Mouse (Mus musculus): ENCODE measurements around the gene Kcnc4.
A peak's percentile ranks its signal among the peaks of the same experiment; 100 is the strongest.

Gene Kcnc4

GRCm38 (mm10) chr3:107459196-107459772 is at the start of gene Kcnc4:
Gene Kcnc4, minus strand, starts transcription at chr3:107459552.
- DNase-seq = peak; percentile 66 to 70

DNA sequence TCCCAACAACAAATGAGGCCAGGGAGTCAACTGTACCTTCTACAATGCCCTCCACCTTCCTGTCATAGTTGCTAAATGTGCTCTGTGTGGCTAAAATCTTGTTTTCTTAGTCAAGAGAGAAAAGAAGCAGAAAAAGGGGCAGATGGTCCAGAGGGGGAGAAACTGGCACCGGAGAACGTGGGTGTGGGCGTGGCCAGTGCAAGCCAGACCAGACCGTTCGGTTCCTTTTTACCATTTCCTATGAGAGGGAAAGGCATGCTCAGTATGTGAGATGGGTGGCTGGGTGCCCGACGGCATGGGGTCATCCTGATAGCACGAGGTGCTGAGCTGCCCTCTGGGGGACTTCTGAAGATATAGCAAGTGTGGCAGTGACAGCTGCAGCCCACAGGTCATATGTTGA is 49.3 kb upstream of the Kcnc4 start:
- DNase-seq = peak; percentile 51 to 68

- no peak for DNase-seq
Measured at GRCm38 (mm10) chr3:107507966-107508365, 48.6 kb upstream of the Kcnc4 start.

- no peak for DNase-seq
Measured at GRCm38 (mm10) chr3:107506531-107506930, 47.2 kb upstream of the Kcnc4 start.

- peak in 1 of 2 experiments; percentile 42 for DNase-seq
Measured at GRCm38 (mm10) chr3:107505464-107506367, 46.4 kb upstream of the Kcnc4 start.

DNA sequence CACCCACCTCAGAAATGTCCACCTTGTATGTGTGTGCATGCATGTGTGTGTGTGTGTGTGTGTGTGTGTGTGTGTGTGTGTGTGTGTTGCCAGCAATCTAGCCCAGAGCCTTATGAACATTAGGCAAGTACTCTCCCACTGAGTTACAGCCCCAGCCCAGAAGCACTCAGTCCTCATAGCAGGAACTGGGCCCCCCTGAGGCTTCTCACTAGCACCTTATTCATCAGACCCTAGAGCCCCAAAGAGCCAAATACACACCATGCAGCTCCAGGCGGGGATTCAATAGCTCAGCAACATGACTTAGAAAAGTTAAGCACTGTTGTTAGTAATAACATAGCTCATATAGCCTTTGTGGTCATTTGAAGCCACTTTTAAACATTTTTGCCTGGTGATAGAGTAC is 45.2 kb upstream of the Kcnc4 start:
- no peak for DNase-seq

- peak in 1 of 2 experiments; percentile 53 for DNase-seq
Measured at GRCm38 (mm10) chr3:107503716-107504115, 44.4 kb upstream of the Kcnc4 start.

GRCm38 (mm10) chr3:107501702-107502151 is 42.4 kb upstream of the Kcnc4 start:
- DNase-seq = peak; percentile 84 to 86

DNA sequence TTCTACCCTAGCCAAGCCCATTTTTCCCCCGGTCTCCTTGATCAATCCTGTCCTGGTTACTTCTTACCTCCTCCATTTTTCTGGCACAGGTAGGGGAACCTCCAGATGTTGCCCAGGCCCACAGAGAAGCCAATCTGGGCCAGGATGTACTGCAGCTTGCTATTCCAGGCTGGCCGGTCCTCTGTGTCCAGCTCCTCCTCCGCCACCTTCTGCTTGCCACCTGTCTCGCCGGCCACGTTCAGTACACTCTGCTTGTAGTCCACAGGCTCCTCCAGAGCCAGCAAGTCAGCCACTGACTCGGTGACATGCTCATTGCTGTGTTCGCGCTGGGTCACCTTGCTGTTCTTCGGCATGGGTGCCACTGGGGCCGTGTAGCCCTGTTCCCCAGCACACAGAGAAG is 40.9 kb upstream of the Kcnc4 start:
- DNase-seq = peak; percentile 84

- DNase-seq = peak; percentile 48 to 59
Measured at GRCm38 (mm10) chr3:107496086-107496850, 36.9 kb upstream of the Kcnc4 start.

DNA sequence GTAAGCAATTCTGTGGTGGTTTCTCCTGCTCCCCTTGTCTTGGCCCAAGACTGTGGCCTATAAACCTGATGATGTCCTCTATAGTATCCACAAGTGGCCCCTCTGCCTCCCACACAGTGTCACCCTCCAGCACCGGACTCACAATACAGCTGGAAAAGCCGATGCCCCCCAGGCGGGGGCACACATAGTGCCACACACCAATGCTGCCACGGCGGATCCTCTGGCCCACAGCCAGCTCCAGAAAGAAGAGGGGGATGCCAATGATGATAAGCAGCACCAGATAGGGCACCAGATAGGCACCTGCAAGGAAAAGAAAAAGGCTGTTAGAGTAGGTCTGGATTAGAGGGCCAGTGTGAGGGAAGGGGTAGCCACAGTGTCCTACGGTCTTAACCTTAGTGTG is 36.2 kb upstream of the Kcnc4 start:
- no peak for DNase-seq

GRCm38 (mm10) chr3:107491459-107491858 is 32.1 kb upstream of the Kcnc4 start:
- peak; percentile 82 to 86 for DNase-seq

DNA sequence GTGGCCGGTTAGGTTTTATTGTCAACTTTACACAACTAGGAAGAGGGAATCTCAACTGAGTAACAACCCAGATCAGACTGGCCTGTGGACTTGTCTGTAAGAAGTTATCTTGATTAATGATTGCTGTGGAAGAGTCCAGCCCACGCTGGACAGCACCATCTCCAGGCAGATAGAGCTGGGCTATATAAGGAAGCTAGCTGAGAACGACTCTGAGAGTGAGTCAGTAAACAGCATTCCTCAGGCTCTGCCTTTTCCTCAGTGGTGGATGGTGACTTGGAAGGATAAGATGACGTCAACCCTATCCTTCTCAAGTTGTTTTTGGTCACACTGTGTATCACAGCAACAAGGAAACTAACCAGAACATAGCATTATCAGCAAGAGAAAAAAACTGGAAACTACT is 29.3 kb upstream of the Kcnc4 start:
- no peak for DNase-seq

DNA sequence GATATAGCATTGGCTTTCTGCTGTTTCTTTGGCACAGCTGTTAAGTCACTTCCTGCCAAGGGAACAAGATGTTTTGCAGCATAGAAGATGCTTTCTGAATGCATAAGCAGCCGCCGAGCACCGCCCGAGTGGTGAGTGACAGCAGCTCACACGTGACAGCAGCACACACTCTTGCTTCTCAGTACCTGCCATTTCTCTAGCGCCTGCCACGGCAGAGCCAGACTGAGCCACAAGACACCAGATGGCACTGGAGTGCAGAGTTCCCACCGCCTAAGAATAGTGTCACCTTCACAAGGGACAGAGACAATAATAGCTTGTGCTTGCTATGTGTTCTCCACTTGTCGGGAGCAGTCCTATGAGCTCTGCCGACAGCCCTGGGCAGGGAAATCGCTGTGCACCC is 23.9 kb upstream of the Kcnc4 start:
- peak; percentile 85 to 87 for DNase-seq

GRCm38 (mm10) chr3:107480660-107481059 is 21.3 kb upstream of the Kcnc4 start:
- DNase-seq = no peak

GRCm38 (mm10) chr3:107472198-107472597 is 12.8 kb upstream of the Kcnc4 start:
- peak; percentile 60 to 63 for DNase-seq

DNA sequence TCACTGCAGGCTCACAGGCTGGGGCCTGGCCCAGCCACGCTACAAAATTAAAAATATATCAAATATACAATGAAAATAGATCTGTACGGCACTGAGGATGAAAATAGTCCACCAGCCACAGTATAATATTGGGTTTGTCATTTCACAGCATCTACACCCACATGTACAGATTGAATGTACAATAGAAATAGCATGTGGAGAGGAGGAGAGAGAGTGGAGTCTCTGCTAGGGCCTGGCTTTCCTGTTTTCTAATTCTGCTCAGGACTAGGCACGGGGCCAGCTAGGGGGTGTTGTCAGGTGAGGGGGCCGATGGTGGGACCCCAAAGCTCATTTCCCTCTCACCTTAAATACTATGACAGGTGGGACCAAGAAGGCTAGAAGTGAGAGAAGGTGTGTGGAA is 9.7 kb upstream of the Kcnc4 start:
- no peak for DNase-seq

DNA sequence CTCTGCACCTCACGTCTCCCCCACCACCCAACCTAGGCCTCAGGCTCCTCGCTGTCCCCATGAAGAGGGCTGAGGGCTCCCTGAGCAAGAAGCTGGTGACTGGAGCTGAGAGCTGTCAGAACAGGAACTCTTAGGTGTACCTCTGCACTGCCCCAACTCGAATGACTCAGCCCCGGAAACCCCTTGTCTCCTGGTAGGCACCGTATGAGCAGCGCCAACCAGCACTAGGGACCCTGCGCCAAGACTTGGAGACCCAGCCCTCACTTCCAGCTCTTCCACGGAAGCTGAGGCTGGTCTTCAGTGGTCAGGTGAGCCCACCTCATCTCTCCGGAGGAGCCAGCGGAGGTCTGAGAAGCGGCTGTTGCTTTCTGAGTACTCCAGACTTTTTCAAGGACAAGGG is 8.8 kb upstream of the Kcnc4 start:
- DNase-seq = no peak

DNA sequence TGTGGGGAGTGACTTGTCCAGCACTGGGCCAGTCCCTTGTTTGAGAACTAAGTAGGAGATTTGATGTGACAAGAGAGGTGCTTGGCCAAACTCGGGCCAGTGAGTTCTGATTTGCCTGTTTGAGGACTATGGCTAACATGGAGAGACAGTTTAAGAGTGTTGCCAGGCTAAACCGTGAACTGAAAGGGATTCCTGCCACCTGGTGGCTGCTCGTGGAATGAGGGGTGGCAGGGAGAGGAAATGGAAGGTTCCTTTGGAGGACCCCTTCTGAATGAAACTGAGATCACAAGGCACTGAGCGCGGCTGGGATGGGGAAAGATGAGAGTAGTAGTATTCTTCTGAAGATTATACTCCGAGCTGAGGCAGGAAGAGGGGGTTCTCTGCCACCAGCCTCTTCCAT is 7.2 kb upstream of the Kcnc4 start:
- DNase-seq = peak; percentile 84 to 88

- DNase-seq = peak; percentile 85 to 94
Measured at GRCm38 (mm10) chr3:107462160-107462559, 2.8 kb upstream of the Kcnc4 start.

- DNase-seq = peak; percentile 71 to 79
Measured at GRCm38 (mm10) chr3:107459773-107460431, 550 bp upstream of the Kcnc4 start.

DNA sequence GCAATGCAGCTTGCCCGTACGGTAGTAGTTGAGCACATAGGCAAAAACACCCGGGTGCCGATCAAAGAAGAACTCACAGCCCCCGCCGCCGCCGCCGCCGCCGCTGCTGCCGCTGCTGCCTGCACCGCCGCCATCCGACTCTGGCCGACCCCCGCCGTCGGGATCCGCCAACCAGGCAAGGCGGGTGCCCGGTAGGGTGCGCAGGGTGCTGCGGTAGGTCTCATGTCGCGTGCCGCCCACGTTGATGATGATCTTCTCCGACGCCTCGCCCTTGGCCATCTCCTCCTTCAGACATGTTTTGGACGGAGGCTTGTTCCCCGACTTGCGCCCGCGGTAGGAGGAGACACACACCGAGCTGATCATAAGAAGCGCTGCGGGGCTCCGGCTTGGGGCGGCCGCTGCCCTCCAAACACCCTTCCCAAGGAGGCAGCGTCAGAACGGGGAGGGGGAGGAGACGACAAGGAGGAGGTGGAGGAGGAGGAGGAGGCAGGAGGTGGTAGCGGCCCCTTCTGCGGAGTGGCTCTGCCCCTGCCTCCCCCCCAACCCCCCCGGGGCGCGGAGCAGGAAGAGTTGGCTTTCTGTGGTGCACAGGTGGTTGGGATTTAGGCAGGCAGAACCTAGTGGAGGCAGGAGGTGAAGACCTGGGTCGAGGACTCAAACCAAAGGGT is 690 bp downstream of the Kcnc4 start:
- peak; percentile 38 to 66 for DNase-seq
